Mouse (Mus musculus) E14TG2a.4 (cell line): ENCODE measurements around the gene Igfbp4.
A peak's percentile ranks its signal among the peaks of the same experiment; 100 is the strongest.

Source experiments
- H3K27me3 ChIP-seq: 2 replicates; pipeline ENCODE4 v1.6.1; 2014; ENCODE audit warnings: low read length, control low read depth; ENCODE audit not compliant: insufficient read depth
- H3K36me3 ChIP-seq: 2 replicates; pipeline ENCODE4 v1.6.1; 2014; ENCODE audit warnings: low read length, control low read depth; ENCODE audit not compliant: insufficient read depth
- H3K4me1 ChIP-seq: replicated peaks from 2 replicates; pipeline ENCODE4 v1.6.1; 2014; ENCODE audit warnings: low read depth, low read length, control low read depth
- H3K4me3 ChIP-seq: replicated peaks from 2 replicates; pipeline ENCODE4 v1.5.1; 2014; ENCODE audit warnings: mild to moderate bottlenecking, low read length
- H3K9me3 ChIP-seq: 2 replicates; pipeline ENCODE4 v1.6.1; 2014; ENCODE audit warnings: low read length, control low read depth
- CTCF ChIP-seq: conservative IDR thresholded peaks from 2 replicates; pipeline ENCODE4 v1.5.1; 2014; ENCODE audit warnings: low read length
- NANOG ChIP-seq: IDR thresholded peaks from 2 replicates; pipeline ENCODE4 v1.6.1; 2014; ENCODE audit warnings: borderline replicate concordance, low read length, mixed read lengths
- POU5F1 ChIP-seq: IDR thresholded peaks from 2 replicates; pipeline ENCODE4 v1.6.1; 2014; ENCODE audit warnings: low read length, borderline replicate concordance

The Igfbp4 gene

DNA sequence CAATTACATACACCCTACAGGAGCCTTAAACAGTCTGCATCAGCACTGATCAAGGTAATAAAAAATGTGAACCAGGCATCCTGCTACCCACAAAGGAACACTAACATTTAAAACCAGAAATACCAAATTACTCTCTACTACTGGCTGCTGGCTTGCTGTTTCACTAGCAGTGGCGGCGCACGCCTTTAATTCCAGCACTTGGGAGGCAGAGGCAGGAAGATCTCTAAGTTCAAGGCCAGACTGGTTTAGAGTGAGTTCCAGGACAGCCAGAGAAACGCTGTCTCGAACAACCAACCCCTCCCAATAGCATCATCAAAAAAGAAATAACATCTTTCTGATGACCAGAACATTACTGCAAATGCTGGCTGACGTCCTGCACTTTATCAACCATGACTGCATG, 21.2 kb upstream of the Igfbp4 start:
- Histone ChIP-seq H3K9me3 (no peaks in the 10 kb centered on the region), H3K4me1 (peaks cover 49% of the 10 kb centered on the region), H3K36me3 (peaks cover 86% of the 10 kb centered on the region), H3K4me3 (no peak overlapping the region), H3K27me3 (no peaks in the 10 kb centered on the region)
- TF ChIP-seq NANOG (no peak), CTCF (no peak), POU5F1 (no peak)

DNA sequence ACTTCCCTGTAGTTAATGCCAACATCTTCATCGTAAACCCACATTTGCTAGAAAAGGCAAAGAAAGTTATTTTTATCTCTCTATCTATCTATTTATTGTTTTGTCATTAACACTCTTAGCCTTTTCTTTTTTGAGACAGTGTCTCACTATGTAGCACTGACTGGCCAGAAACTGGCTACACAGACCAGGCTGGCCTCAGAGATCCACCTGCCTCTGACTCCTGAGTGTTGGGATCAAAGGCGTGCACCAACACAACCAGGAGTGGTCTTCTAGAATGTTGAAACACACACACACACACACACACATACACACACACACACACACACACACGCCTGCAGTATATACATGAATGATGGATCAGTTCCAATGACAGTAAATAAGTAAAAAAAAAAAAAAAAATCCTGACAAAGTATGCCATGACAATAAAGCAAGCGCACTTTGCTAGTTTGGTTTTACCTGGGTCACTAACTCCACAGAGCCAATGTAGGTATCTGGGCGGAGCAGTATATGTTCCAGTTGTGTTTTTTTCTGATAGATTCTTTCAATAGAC, 18.6 kb upstream of the Igfbp4 start:
- Histone ChIP-seq H3K4me3 (peak overlapping the region; percentile 97), H3K4me1 (peaks cover 61% of the 10 kb centered on the region), H3K9me3 (no peaks in the 10 kb centered on the region), H3K36me3 (peaks cover 60% of the 10 kb centered on the region), H3K27me3 (no peaks in the 10 kb centered on the region)
- TF ChIP-seq NANOG (no peak), CTCF (no peak), POU5F1 (no peak)

DNA sequence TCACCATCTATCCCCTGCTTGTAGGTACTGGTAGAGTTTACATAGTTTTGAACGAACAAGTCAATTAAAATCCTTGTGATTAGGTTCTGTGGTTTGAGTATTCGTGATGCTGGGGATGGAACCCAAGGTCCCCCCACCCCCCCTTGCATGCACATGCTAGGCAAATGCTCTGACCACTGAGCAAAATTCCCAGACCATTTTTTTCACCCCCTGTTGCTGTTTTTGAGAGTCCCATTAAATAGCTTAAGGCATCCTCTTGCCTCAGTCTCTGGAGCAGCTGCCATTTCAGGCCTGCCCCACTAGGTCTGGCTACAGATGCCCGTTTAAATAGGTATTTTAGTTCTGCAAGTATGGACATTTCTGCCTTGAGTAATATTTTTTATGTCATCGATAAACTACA, 17.9 kb upstream of the Igfbp4 start:
- H3K27me3 ChIP-seq: no peaks in the 10 kb centered on the region
- no peaks in the 10 kb centered on the region for H3K9me3 ChIP-seq
- peak overlapping the region; percentile 97 for H3K4me3 ChIP-seq
- H3K4me1 ChIP-seq: peaks cover 58% of the 10 kb centered on the region
- H3K36me3 ChIP-seq: peaks cover 53% of the 10 kb centered on the region
- no peak for TF ChIP-seq CTCF
- no peak for TF ChIP-seq POU5F1
- TF ChIP-seq NANOG: no peak

DNA sequence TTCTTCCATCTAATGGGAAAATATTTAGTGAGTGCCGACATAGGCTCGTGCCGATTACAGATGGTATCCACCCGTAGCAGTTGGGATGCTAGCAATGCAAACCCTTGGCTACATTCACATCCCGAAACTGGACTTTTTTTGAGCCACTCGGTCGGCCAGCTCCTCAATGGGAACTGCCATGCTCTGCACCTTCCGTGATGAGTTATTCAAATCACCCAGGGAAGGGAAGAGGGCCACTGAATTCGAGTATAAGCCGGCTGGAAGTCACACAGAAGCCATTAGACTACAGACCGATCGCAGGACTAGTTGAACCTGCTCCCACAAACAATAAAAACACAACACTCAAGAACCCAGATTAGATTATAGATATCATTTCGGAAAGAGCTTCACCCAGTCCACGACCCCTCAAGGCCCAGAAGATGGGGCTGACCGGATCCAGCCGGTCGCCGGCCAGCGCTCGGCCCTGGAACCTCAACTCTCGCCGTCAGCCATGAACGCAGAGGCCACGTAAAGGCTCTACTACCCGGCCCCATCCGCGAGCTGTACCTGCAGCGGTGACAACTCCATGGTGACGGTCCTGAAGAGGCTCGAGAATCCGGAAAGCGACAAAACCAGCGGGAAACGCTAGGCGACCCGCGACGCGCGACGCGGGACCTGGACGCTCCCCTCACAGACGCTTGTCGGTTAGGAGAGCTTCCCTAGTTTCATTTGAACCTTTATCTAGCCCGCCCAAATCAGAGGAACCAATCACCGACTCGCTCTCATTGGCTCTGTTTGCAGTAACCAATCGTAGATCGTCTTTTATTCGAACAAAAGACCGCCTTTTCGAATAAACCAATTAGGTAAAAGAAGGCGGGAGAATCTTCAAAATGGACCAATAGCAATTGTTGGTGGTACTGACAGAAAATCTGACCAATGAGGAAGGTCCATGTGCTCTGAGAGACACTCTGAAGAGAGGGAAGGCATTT, 17.3 kb upstream of the Igfbp4 start, which contains the start of gene Top2a:
TSS of gene Top2a (minus strand) at position 690 of the 968 bp plus-strand sequence.
- peaks cover 61% of the 10 kb centered on the region for H3K4me1 ChIP-seq
- H3K36me3 ChIP-seq: peaks cover 46% of the 10 kb centered on the region
- TF ChIP-seq POU5F1 (no peak), CTCF (no peak), NANOG (no peak)
- no peaks in the 10 kb centered on the region for H3K9me3 ChIP-seq
- peak within 1 kb of the TSS; percentile 97 for H3K4me3 ChIP-seq
- H3K27me3 ChIP-seq: no peaks in the 10 kb centered on the region

DNA sequence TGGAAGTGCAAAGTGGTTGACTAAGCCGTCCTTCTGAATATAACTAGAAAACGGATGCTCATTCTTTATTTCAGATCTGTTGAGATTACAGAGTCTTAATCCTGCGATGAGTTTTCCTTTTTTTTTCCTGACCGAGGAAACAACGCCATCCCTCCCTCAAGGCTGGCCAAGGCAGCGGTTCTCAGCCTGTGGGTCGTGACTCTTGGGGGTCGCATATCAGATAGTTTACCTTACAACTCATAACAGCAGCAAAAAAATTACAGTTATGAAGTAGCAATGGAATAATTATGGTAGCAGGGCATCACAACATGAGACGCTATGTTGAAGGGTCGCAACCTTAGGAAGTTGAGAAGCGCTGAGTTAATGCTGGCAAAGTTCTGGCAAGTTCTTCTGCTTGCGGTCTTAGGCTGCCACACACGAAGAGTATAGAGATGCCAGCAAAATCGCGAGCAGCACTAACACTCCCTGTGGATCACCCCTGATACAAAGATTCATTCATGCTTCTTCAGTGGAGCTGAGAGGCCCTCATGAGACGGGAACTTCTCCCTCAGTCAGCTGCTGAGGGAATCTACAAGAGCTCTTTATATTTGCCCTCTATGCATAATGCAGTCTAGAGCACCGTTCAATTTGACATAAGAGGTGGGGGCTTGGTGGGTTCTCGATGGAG, 16.4 kb upstream of the Igfbp4 start:
- peaks cover 62% of the 10 kb centered on the region for H3K4me1 ChIP-seq
- peaks cover 38% of the 10 kb centered on the region for H3K36me3 ChIP-seq
- H3K27me3 ChIP-seq: no peaks in the 10 kb centered on the region
- TF ChIP-seq CTCF (no peak), POU5F1 (no peak), NANOG (no peak)
- H3K9me3 ChIP-seq: no peaks in the 10 kb centered on the region
- H3K4me3 ChIP-seq: peak overlapping the region; percentile 97; the same call in 1 of the 2 replicates

DNA sequence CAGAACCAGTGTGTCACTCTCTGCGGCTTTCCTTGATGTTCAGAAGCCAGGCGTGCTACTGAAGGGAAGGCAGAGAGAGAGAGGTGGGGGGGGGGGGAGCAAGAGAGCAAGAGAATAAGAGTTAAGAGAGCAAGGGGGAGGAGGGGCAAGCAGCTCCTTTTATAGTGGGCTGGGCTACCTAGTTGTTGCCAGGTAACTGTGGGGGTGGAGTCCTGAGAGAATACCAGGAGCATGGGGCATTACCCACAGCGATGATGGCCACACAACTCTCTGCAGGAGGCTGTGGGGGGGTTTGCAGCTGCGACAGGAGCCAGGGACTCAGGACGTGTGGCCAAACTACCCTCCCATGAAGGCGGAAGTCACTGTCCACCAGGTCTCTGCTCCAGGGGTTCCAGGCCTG, 15.2 kb upstream of the Igfbp4 start:
- Histone ChIP-seq H3K4me3 (no peak overlapping the region), H3K27me3 (no peaks in the 10 kb centered on the region), H3K36me3 (peaks cover 26% of the 10 kb centered on the region), H3K4me1 (peaks cover 52% of the 10 kb centered on the region), H3K9me3 (no peaks in the 10 kb centered on the region)
- no peak for TF ChIP-seq CTCF
- TF ChIP-seq NANOG: no peak
- no peak for TF ChIP-seq POU5F1

DNA sequence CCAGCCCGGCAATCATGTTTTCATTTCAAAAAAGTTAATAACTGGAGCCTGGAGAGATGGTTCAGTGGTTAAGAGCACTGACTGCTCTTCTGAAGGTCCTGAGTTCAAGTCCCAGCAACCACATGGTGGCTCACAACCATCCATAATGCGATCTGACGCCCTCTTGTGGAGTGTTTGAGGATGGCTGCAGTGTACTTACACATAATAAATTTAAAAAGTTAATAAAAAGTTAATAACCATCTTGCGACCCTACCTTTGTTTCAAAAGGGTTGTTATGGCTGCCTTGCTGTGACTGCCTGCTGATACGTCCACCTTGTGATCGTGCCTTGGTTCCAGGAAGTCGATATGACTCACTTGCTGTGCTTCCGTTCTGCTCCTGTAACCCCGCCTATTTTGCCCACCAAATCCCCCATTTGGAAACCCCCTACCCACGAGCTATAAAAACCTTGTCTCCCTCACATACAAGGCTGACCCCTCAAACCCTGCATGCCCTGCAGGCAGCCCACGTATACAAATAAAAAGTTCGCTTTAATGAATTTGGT, 14.1 kb upstream of the Igfbp4 start:
- Histone ChIP-seq H3K36me3 (peaks cover 15% of the 10 kb centered on the region), H3K27me3 (no peaks in the 10 kb centered on the region), H3K9me3 (no peaks in the 10 kb centered on the region), H3K4me3 (no peak overlapping the region), H3K4me1 (peaks cover 41% of the 10 kb centered on the region)
- TF ChIP-seq CTCF (peak; percentile 32), POU5F1 (no peak), NANOG (no peak)

DNA sequence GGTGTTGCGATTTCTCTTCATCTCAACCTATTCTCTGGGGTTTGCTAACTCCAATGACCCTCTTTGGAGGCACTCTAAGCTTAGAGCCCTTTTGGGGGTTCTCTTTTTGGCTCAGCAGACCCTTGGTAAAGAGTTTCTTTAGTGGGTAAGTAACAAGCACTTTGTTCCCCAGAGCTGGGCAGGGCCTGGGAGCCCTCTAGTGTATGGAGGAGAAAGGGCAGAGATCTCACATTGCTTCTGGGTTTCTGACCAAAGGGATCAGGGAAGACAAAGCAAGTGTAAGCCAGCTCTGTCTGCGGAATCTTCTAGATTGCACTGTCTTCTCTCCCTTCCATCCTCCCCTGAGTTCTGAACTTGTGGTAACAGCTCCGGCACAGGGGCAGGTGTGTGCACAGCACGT, 5.7 kb upstream of the Igfbp4 start:
- H3K27me3 ChIP-seq: peaks cover 12% of the 10 kb centered on the region
- no peaks in the 10 kb centered on the region for H3K9me3 ChIP-seq
- H3K4me1 ChIP-seq: peaks cover 21% of the 10 kb centered on the region
- no peak overlapping the region for H3K4me3 ChIP-seq
- TF ChIP-seq NANOG: no peak
- no peak; the same call in 1 of the 2 replicates for TF ChIP-seq CTCF
- no peak for TF ChIP-seq POU5F1
- no peaks in the 10 kb centered on the region for H3K36me3 ChIP-seq
